Mouse (Mus musculus) heart, adult 2 months (tissue): ENCODE measurements around the gene Bglap. TPM values are rescaled to one million over a fixed set of nuclear protein-coding genes. Genes with fewer than 3 reads are reported as not detected.
"Not testable (repeated sequence)": the region's sequence is repeated elsewhere in the genome, so short reads cannot be mapped to it uniquely, and the experiment has no call there.

Experiments used
- DNase-seq, 2 experiments: peaks; one replicate each; pipeline ENCODE4 v3.0.0; 2021
- H3K27ac ChIP-seq: fragments of 200-600 bp; 2 replicates; pipeline ENCODE4 v1.8.1; 2022
- H3K27me3 ChIP-seq: fragments of 200-500 bp; 2 replicates; pipeline ENCODE4 v1.6.1; 2012; ENCODE audit warnings: mild to moderate bottlenecking, low read length, inconsistent platforms, mixed read lengths; ENCODE audit not compliant: control insufficient read depth, insufficient read depth
- H3K36me3 ChIP-seq: fragments of 200-500 bp; 2 replicates; pipeline ENCODE4 v1.6.1; 2012; ENCODE audit warnings: low read length, inconsistent platforms; ENCODE audit not compliant: control insufficient read depth, insufficient read depth
- H3K4me1 ChIP-seq: fragments of 200-500 bp; 2 replicates; pipeline ENCODE4 v1.6.1; 2011; ENCODE audit warnings: low read length; ENCODE audit not compliant: control insufficient read depth, insufficient read depth
- H3K4me3 ChIP-seq: fragments of 200-600 bp; 2 replicates; pipeline ENCODE4 v1.8.1; 2022
- H3K79me2 ChIP-seq: fragments of 200-500 bp; replicated peaks from 2 replicates; pipeline ENCODE4 v1.6.1; 2012; ENCODE audit warnings: mild to moderate bottlenecking, inconsistent platforms, low read length, moderate library complexity, mixed read lengths; ENCODE audit not compliant: control insufficient read depth, insufficient read depth
- H3K9ac ChIP-seq: fragments of 200-500 bp; 2 replicates; pipeline ENCODE4 v1.6.1; 2012; ENCODE audit warnings: low read depth, mild to moderate bottlenecking, control low read depth, inconsistent platforms, low read length, mixed read lengths
- WGBS: fragments of 180-500 bp; shearing (Covaris S2); methylation state at CpG from one replicate; pipeline ENCODE4 v1.1.7; 2018; 5-methylcytosine and 5-hydroxymethylcytosine counted together
- intact Hi-C: fragments of 180-260 bp; cut with DNase I; formaldehyde crosslinking; loops from one replicate; pipeline ENCODE4 v1.15.1; 2025
- polyA plus RNA-seq: library from polyadenylated mRNA; depleted of rRNA; stranded (reverse); fragments of >200 nt; gene quantifications from 2 replicates; pipeline ENCODE4 v1.2.3, GENCODE M21; 2012
- total RNA-seq, 2 experiments: library from RNA; stranded (reverse); gene quantifications; 2 replicates each; pipeline ENCODE4 v1.2.3; 2021

Gene Bglap
- total and polyA plus RNA-seq, 3 experiments, result not detected

DNA sequence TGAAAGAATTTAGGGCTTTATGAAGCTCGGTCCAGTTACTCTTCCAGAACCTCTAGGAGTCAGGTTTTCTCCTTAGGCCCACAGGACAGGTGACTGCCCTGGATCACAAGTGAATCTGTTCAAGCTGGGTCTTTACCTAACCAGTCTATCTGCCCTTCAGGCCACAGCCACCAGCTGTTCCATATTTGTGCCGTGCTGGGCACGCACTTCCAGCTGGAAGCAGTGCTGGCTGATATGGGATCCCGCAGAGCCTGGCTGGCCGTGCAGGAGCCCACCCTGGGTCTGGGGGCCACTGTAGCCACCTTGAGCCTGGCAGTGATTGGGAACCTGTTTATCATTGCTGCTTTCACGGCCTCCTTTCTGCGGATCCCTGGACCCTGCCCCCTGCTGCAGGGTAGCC lies 7.6 kb downstream of the Bglap start:
- H3K9ac ChIP-seq, H3K27me3 ChIP-seq, H3K4me1 ChIP-seq, H3K36me3 ChIP-seq, H3K79me2 ChIP-seq, H3K27ac ChIP-seq, DNase-seq, H3K4me3 ChIP-seq, intact Hi-C loops: not testable (repeated sequence)
- 30% methylated on average over 6 of the region's 7 CpGs for WGBS

DNA sequence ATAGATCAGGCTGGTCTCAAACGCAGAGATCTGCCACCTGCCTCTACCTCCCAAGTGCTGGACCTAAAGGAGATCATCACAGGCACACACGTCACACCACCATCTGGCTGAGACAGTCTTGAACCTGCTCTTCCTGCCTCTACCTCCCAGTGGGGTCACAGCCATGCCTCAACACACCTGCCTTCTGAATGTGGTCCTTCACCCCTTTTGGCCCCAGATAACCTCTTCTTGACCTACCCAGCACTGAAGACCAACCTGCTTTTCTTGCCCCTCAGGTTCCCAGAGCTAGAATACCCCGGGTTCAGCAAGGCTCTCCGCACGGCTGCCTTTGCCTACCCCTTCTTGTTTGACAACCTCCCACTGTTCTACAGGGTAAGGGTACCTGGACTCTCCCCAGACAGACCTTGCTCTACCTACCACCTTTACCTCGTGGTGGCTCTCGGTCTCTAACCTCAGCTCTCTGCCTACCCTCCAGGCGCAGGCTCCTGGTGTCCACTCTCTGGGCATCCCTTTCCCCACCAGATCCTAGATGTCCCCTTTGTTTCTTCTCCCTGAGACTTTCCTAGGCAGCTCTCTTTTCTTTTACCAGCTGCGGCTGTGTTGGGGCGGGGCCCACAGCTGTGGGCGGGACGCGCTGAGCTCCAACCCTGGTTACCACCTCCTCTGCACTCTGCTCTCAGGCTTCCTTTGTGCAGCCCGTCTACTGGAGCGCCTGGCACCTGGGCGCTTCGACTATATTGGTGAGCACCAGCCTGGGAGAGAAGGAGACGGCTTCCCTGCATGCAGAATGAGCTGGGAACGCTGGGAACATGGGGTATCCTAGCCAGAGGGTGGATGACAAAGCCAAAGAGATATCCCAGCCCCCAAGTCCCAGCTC lies 8.3 kb downstream of the Bglap start:
- H3K4me3 ChIP-seq, result not testable (repeated sequence)

DNA sequence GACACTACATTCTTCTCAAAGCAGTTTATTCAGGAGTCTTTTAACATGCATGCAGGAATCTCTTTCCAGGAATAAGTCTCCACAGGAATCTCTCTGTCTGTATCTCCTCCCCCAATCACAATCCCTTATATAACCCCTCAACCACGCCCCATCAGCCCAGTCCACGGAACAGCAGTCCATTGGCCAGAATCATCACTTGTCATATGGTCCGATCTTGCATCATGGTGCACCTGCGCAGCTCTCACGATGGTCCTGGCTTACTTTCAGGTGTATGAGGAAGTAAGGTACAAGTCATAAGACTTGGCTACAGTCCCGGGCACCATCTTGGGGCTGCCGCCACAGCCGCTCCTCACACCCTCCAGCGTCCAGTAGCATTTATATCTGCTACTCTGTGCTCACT lies 11.6 kb downstream of the Bglap start, which contains the start of gene Bglap3:
Bglap3 (minus strand) TSS at position 101 of the 400 bp plus-strand sequence.
- H3K4me3 ChIP-seq, H3K79me2 ChIP-seq, H3K4me1 ChIP-seq, H3K36me3 ChIP-seq, H3K9ac ChIP-seq, DNase-seq, intact Hi-C loops, H3K27me3 ChIP-seq, H3K27ac ChIP-seq: not testable (repeated sequence)
- WGBS, result 88% methylated on average over 9 of the region's 9 CpGs

More for the DNA sequence above, 8.3 kb downstream of the Bglap start:
- H3K36me3 ChIP-seq, intact Hi-C loops, H3K4me1 ChIP-seq, H3K27ac ChIP-seq, H3K9ac ChIP-seq, H3K27me3 ChIP-seq, DNase-seq, H3K79me2 ChIP-seq: not testable (repeated sequence)
- 14% methylated on average over 19 of the region's 19 CpGs for WGBS

DNA sequence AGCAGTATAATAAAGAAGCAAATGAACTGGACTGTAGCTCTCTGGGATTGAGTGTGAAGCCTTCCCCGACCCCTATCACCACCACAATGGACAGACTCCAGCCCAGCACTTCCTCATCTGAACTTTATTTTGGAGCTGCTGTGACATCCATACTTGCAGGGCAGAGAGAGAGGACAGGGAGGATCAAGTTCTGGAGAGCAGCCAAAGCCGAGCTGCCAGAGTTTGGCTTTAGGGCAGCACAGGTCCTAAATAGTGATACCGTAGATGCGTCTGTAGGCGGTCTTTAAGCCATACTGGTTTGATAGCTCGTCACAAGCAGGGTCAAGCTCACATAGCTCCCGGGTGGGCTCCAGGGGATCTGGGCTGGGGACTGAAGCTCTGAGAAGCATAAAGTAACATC lies 15.8 kb downstream of the Bglap start:
- H3K27me3 ChIP-seq, H3K9ac ChIP-seq, H3K4me1 ChIP-seq, DNase-seq, H3K4me3 ChIP-seq, H3K27ac ChIP-seq, H3K79me2 ChIP-seq, H3K36me3 ChIP-seq, intact Hi-C loops: not testable (repeated sequence)
- 44% methylated on average over 7 of the region's 7 CpGs for WGBS

DNA sequence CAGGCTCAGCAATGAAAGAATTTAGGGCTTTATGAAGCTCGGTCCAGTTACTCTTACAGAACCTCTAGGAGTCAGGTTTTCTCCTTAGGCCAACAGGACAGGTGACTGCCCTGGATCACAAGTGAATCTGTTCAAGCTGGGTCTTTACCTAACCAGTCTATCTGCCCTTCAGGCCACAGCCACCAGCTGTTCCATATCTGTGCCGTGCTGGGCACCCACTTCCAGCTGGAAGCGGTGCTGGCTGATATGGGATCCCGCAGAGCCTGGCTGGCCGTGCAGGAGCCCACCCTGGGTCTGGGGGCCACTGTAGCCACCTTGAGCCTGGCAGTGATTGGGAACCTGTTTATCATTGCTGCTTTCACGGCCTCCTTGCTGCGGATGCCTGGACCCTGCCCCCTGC lies 16.7 kb downstream of the Bglap start:
- H3K27me3 ChIP-seq, H3K36me3 ChIP-seq, H3K9ac ChIP-seq, H3K79me2 ChIP-seq, DNase-seq, H3K27ac ChIP-seq, H3K4me1 ChIP-seq, intact Hi-C loops, H3K4me3 ChIP-seq: not testable (repeated sequence)
- 55% methylated on average over 3 of the region's 7 CpGs for WGBS

DNA sequence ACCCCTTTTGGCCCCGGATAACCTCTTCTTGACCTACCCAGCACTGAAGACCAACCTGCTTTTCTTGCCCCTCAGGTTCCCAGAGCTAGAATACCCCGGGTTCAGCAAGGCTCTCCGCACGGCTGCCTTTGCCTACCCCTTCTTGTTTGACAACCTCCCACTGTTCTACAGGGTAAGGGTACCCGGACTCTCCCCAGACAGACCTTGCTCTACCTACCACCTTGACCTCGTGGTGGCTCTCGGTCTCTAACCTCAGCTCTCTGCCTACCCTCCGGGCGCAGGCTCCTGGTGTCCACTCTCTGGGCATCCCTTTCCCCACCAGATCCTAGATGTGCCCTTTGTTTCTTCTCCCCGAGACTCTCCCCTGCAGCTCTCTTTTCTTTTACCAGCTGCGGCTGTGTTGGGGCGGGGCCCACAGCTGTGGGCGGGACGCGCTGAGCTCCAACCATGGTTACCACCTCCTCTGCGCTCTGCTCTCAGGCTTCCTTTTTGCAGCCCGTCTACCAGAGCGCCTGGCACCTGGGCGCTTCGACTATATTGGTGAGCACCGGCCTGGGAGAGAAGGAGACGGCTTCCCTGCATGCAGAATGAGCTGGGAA lies 17.3 kb downstream of the Bglap start:
- H3K4me3 ChIP-seq, H3K4me1 ChIP-seq, H3K27me3 ChIP-seq, H3K79me2 ChIP-seq, intact Hi-C loops, H3K9ac ChIP-seq, H3K36me3 ChIP-seq, H3K27ac ChIP-seq: not testable (repeated sequence)
- peak in 1 of 2 experiments; percentile 32 for DNase-seq
- 10% methylated on average over 21 of the region's 22 CpGs for WGBS
